Comparison of ENCODE assay signal across 8 mouse cellular contexts in the genomic region with DNA sequence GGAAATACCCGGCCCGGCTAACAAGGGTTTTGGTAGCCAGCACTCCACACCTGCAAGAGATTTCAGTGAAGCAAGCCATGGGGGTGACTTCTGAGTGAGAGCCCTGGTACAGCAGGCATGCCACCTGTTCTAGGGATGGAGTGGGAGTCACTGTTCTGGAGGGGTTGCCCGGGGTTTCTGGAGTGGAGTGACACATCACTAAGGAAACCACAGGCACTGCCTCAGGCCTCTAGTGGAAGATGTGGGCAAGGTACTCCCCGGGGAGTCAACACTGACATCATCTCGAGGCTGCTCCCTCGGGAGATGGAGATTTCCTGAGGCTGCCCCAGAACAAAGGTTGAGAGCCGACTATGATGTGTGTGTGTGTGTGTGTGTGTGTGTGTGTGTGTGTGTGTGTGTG. TPM values are rescaled to one million over a fixed set of nuclear protein-coding genes. Genes with fewer than 3 reads are reported as not detected.
DNase-seq lines count a peak whose midpoint lies in the region.

No protein-coding gene starts in this region.

- DNase-seq in layer of hippocampus, adult 11-12 months (ENCODE audit: low spot score), result peak; percentile 58
- no peak for DNase-seq in layer of hippocampus, adult 9-10 months (ENCODE audit: low spot score)
- peak; percentile 40 to 67 for DNase-seq in frontal cortex, postnatal 14 days (ENCODE audit: low spot score in 2 of 2)
- peak; percentile 53 to 67 for DNase-seq in left cerebral cortex, postnatal 36 days (ENCODE audit: low spot score in 2 of 2)
- DNase-seq in right cerebral cortex, postnatal 4 days, result peak; percentile 19
- no peak for DNase-seq in gastrocnemius, postnatal 25 days
- no peak for DNase-seq in heart, postnatal 10 days
- DNase-seq in testis, postnatal 14 days (ENCODE audit: low spot score), result no peak

- intact Hi-C loops in left cerebral cortex, postnatal 36 days (cut with DNase I), result no loop called here
- intact Hi-C loops in heart, postnatal 10 days (cut with DNase I), result loop anchor here (5.0 kb wide), 1 partner anchor 78 kb away; a partner anchor contains a TSS

RNA-seq across cellular contexts. Expression of a gene that starts 3.4 kb away (rescaled TPM):
- 10 to 100 TPM; 17.9 to 19.9 TPM for total RNA-seq in left cerebral cortex, postnatal 36 days (2021)
- not detected for total RNA-seq in gastrocnemius, postnatal 25 days (2021)
- total RNA-seq in heart, postnatal 10 days (2021), result under 1 TPM; 0.57 to 0.64 TPM

RNA-seq across cellular contexts. Expression of a gene that starts 4.9 kb away (rescaled TPM):
- total RNA-seq in left cerebral cortex, postnatal 36 days (2021), result 10 to 100 TPM; 48.0 to 54.0 TPM
- total RNA-seq in gastrocnemius, postnatal 25 days (2021), result 100 to 1,000 TPM; 102 to 145 TPM
- total RNA-seq in heart, postnatal 10 days (2021), result 100 to 1,000 TPM; 104 to 109 TPM

RNA-seq across cellular contexts. Expression of a gene that starts 25.0 kb away (rescaled TPM):
- total RNA-seq in left cerebral cortex, postnatal 36 days (2021), result under 1 TPM in 1 of 2 experiments, not detected in 1; 0.45 TPM
- total RNA-seq in gastrocnemius, postnatal 25 days (2021), result not detected
- not detected for total RNA-seq in heart, postnatal 10 days (2021)

RNA-seq across cellular contexts. Expression of a gene that starts 50.4 kb away (rescaled TPM):
- total RNA-seq in left cerebral cortex, postnatal 36 days (2021), result under 1 TPM in 1 of 2 experiments, not detected in 1; 0.15 TPM
- total RNA-seq in gastrocnemius, postnatal 25 days (2021), result not detected
- not detected for total RNA-seq in heart, postnatal 10 days (2021)

RNA-seq across cellular contexts. Expression of a gene that starts 50.5 kb away (rescaled TPM):
- 1 to 10 TPM; 4.8 to 6.2 TPM for total RNA-seq in left cerebral cortex, postnatal 36 days (2021)
- total RNA-seq in gastrocnemius, postnatal 25 days (2021), result not detected
- not detected for total RNA-seq in heart, postnatal 10 days (2021)

Comparison
In these comparisons a context has a peak if more than half of its experiments do, and no peak if none do; other contexts are left out.
1. DNase-seq: peak in layer of hippocampus, adult 11-12 months (single experiment), frontal cortex, postnatal 14 days (2 of 2), left cerebral cortex, postnatal 36 days (2 of 2) and right cerebral cortex, postnatal 4 days (single experiment); none in layer of hippocampus, adult 9-10 months (single experiment), gastrocnemius, postnatal 25 days (single experiment), heart, postnatal 10 days (0 of 2) and testis, postnatal 14 days (single experiment).
2. RNA of a gene that starts 3.4 kb away (total RNA-seq): 17.9 to 19.9 TPM in left cerebral cortex, postnatal 36 days; 0.57 to 0.64 TPM in heart, postnatal 10 days and not detected in gastrocnemius, postnatal 25 days; every median in the first group is over 10 times any median in the second.